Mouse (Mus musculus) T-cell, adult 2 months (primary cell): ENCODE results near the gene Pde10a.

Experiments
- DNase-seq: peaks from one replicate; pipeline ENCODE4 v3.0.0; 2022; ENCODE audit warnings: low spot score

Pde10a gene

DNA sequence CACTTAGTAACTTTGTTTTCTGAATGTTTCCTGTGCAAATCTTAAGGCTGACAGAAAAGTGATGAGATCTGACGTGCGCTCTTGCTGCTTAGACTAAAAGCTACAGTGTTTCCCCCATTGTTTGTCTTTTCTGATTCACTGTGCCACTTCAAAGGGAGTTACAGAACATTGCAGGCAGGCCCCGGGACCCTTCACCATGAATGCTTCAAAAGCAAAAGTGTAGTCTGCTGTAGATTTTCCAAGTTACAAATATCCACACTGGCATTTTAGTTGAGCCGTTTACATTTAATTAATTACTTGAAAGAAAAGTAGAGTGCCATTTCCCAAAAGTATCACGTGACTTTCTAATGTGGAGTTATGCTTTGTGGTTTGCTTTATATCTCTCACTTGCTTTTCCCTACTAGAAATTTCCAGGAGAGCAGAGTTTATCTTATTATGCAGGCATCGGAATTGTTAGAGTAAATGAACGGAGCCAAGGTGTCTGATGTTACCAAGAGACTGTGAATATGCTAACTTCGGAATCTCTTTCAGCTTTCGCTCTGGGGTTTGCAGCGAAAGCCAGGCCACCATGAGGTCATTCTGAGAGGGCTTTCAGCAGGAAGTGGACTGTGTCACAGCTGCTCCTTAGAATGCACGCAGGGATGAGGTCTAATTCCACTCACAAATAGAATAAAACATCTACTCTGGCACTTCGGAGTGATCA is 447.1 kb downstream of the Pde10a start:
- no peak for DNase-seq

GRCm38 (mm10) chr17:8973331-8973730 is 448.2 kb downstream of the Pde10a start:
- DNase-seq: no peak

GRCm38 (mm10) chr17:8974423-8974822 is 449.3 kb downstream of the Pde10a start:
- no peak for DNase-seq

- no peak for DNase-seq
Observed at GRCm38 (mm10) chr17:8974823-8975397, 449.7 kb downstream of the Pde10a start.

GRCm38 (mm10) chr17:8976745-8977144 is 451.6 kb downstream of the Pde10a start:
- no peak for DNase-seq

- DNase-seq: no peak
Observed at GRCm38 (mm10) chr17:8977271-8977670, 452.1 kb downstream of the Pde10a start.

DNA sequence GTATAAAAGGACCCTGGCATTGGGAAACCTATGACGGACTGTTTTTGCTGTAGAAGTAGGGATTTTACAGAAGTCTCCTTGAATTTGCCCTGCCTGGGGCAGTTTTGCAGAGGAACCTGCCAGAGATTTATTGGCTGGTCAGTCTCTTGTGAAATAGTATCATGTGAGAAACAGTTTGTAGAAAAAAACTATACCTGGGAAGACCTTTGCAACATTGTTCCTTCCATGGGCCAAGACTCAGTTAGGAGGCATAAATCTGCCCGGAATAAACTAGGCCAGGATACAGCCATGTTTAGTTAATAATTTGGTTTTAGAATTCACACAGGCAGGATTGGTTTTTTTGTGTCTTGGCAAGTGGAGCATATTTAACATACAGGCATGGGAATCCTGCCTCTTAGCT is 458.4 kb downstream of the Pde10a start:
- no peak for DNase-seq

GRCm38 (mm10) chr17:8985714-8986113 is 460.5 kb downstream of the Pde10a start:
- DNase-seq: no peak

DNA sequence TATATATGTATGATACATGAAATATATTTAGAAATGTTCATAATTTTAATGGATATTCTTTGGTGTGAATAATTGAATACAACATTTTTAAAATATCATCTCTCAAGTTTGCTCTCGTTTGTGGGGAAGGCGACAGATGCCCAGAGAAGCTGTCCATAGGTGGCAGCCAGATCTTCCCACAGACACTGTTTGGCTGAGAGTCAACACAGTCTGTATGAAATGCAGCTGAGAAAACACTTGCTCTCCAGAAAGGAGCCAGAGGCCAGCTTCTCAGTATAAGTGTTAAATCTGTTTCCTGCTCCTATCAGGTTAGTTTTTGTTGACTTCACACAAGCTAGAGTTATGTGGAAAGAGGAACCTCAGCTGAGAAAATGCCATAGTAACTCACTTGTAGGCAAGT is 461.4 kb downstream of the Pde10a start:
- DNase-seq: no peak

GRCm38 (mm10) chr17:8987369-8987768 is 462.2 kb downstream of the Pde10a start:
- no peak for DNase-seq

GRCm38 (mm10) chr17:8988119-8988807 is 463.1 kb downstream of the Pde10a start, which contains the start of gene 1700010I14Rik:
TSS of gene 1700010I14Rik (plus strand) at chr17:8988333.
- DNase-seq: peak; percentile 90

GRCm38 (mm10) chr17:8991160-8991559 is 466.0 kb downstream of the Pde10a start:
- peak; percentile 20 for DNase-seq

DNA sequence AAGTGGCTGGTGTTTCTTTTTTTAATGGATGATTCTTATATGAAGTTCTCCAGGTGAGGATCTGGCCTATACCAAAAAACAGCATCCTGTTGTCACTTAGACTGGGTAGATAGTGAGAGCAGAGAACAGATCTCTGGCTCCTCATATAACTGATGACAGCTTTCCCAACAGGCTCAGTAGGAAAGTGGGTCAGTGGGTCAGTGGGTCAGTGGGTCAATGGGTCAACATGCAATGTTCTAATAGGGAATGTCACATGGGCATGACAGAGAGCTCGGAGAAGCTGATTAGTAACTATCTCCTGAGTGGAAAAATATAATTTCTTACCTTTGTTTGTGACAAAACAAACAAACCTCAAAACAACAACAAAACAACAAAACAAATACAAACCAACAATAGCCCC is 470.2 kb downstream of the Pde10a start:
- DNase-seq: no peak

GRCm38 (mm10) chr17:9002438-9002837 is 477.3 kb downstream of the Pde10a start:
- no peak for DNase-seq

DNA sequence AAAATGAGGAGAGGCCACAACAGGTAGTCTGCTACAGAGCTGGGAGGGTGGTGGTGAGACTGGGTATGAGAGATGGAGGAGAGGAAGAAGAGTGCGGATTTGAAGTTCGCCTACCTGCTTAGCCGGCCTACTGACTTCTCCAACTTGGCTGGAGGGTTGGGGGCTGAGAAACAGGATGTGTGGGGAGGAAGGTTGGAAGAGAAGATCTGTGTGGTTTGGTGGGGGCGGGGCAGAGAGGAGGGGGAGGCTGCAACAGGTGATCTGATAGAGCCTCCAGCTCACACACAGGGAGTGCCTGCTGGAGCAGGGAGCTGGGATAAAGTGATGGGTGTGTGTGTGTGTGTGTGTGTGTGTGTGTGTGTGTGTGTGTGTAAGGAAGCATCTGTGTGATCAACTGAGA is 479.3 kb downstream of the Pde10a start:
- no peak for DNase-seq

- no peak for DNase-seq
Observed at GRCm38 (mm10) chr17:9023198-9023942, 498.2 kb downstream of the Pde10a start.

DNA sequence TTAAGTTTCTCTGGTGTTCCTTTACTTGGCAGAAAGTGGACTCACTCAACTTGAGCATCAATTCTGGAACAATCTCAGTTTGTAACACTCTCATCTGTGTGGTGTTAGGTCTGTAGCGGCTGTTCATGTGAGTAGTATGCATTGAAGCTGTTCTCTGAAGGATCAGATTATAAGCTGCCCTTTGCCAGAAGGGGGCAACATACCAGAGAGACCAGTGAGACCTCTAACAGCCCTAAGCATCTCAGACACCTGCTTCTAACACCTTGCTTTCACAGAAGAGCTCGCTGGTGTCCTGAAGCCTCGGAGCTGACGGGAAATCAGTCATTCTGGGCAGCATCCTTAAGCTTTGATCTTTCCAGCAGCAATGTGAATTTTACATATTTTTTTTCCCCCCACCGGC is 505.0 kb downstream of the Pde10a start:
- DNase-seq: no peak

- DNase-seq: peak; percentile 71
Observed at GRCm38 (mm10) chr17:9031241-9032141, 506.3 kb downstream of the Pde10a start.

DNA sequence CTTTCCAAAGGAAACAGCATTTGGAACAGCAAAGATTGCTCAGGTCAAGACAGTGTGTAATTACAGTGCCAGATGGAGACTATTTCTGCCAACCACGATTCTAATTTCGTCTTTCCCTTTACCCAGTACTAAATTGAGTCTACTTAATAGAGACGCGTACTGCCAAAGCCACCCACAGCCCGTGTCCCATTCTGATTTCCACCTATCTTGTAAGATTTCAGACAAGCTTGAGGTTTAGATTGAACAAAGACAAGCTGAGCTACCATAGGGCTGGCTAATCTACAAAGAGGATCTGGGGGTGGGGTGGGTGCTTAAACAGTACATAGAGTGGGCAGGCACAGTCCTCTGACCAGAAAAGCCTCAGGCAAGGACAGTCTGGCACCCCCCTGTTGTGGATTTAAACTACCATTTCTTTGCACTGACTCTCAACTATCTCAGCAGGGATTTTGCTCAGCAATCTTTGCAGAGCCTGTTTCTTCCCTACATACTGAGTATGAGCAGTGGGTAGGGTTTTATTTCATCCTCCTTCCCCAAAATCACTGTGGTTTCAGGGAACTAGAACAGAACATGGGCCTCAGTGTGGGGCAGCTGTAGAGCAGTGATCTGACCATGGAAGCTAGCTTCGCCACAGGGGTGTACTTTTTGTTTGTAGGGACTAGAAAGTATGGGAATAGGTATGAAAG is 507.3 kb downstream of the Pde10a start:
- no peak for DNase-seq

GRCm38 (mm10) chr17:9033511-9033910 is 508.3 kb downstream of the Pde10a start:
- DNase-seq: no peak
